Mouse (Mus musculus) neutrophil, adult 65 days (primary cell): ENCODE measurements around the gene Mmp17. TPM values are rescaled to one million over a fixed set of nuclear protein-coding genes. Genes with fewer than 3 reads are reported as not detected.

Source experiments
- total RNA-seq: library from RNA; stranded (reverse); gene quantifications from 2 replicates; pipeline ENCODE4 v1.2.4, GENCODE M21; 2023

Gene Mmp17
- 0.29 and 0.57 TPM in 2 replicates for total RNA-seq

GRCm38 (mm10) chr5:129583761-129584582 is at the start of gene Mmp17:
TSS of gene Mmp17 (plus strand) at chr5:129584169.

Other genes with a start within 250 kb of the Mmp17 start
- gene Sfswap, start 82.9 kb upstream of the Mmp17 start, total RNA-seq = 98.1 and 144 TPM in 2 replicates
- gene Zfp11, start 85.9 kb downstream of the Mmp17 start, total RNA-seq = 0.29 and 0.76 TPM in 2 replicates
- gene Sept14, start 124.3 kb downstream of the Mmp17 start, total RNA-seq = not detected in 2 replicates
- 34.5 and 36.1 TPM in 2 replicates for gene Mrps17, start 131.3 kb downstream of the Mmp17 start, total RNA-seq
- gene Nipsnap2, start 140.9 kb downstream of the Mmp17 start, total RNA-seq = 31.7 TPM in 2 replicates
- 4.1 and 6.0 TPM in 2 replicates for gene Psph, start 203.3 kb downstream of the Mmp17 start, total RNA-seq